Mouse (Mus musculus) intestine, embryonic 15.5 days (tissue): ENCODE measurements around the gene Ampd3. TPM values are rescaled to one million over a fixed set of nuclear protein-coding genes. Genes with fewer than 3 reads are reported as not detected.

Source experiments
- ATAC-seq: fragments of 200-750 bp; cut with Nextera tagmentation; 2 replicates; pipeline ENCODE4 v1.8.0; 2017; ENCODE audit warnings: moderate TSS enrichment, moderate library complexity
- H3K27ac ChIP-seq: fragments of 300-500 bp; sonication (generic); 2 replicates; pipeline ENCODE4 v1.5.1; 2015; ENCODE audit warnings: mild to moderate bottlenecking, inconsistent platforms
- H3K27me3 ChIP-seq: fragments of 300-500 bp; sonication (generic); replicated peaks from 2 replicates; pipeline ENCODE4 v1.6.1; 2015; ENCODE audit warnings: inconsistent platforms
- H3K36me3 ChIP-seq: fragments of 300-500 bp; sonication (generic); 2 replicates; pipeline ENCODE4 v1.6.1; 2015; ENCODE audit warnings: inconsistent platforms
- H3K4me1 ChIP-seq: fragments of 300-500 bp; sonication (generic); replicated peaks from 2 replicates; pipeline ENCODE4 v1.6.1; 2015; ENCODE audit warnings: inconsistent platforms
- H3K4me2 ChIP-seq: fragments of 300-500 bp; sonication (generic); replicated peaks from 2 replicates; pipeline ENCODE4 v1.6.1; 2015; ENCODE audit warnings: mild to moderate bottlenecking, inconsistent platforms
- H3K4me3 ChIP-seq: fragments of 300-500 bp; sonication (generic); replicated peaks from 2 replicates; pipeline ENCODE4 v1.5.1; 2015; ENCODE audit warnings: inconsistent platforms
- H3K9ac ChIP-seq: fragments of 300-500 bp; sonication (generic); 2 replicates; pipeline ENCODE4 v1.6.1; 2015; ENCODE audit warnings: inconsistent platforms
- H3K9me3 ChIP-seq: fragments of 300-500 bp; sonication (generic); 2 replicates; pipeline ENCODE4 v1.6.1; 2016; ENCODE audit warnings: inconsistent platforms
- WGBS: fragments of 180-500 bp; shearing (Covaris S2); methylation state at CpG from one replicate; pipeline ENCODE4 v1.1.7; 2015; 5-methylcytosine and 5-hydroxymethylcytosine counted together
- polyA plus RNA-seq: library from polyadenylated mRNA; unstranded; fragments of >200 nt; fragmentation: Nextera tagmentation; extraction: Ambion mirVana; gene quantifications from 2 replicates; pipeline ENCODE4 v1.2.1, GENCODE M21; 2015

Gene Ampd3
- polyA plus RNA-seq, 1 experiment from 2014 or later, result 4.1 TPM

GRCm38 (mm10) chr7:110807460-110808030 lies 39.5 kb downstream of the Ampd3 start:
- ATAC-seq, result no peak
- no peak overlapping the region for H3K27ac ChIP-seq
- no peak overlapping the region for H3K9ac ChIP-seq
- no peak overlapping the region for H3K4me2 ChIP-seq
- H3K4me1 ChIP-seq, result 0 out of 2 replicates have a peak, but pooled peaks cover 2% of the 10 kb centered on the region
- no peak overlapping the region for H3K4me3 ChIP-seq
- no peaks in the 10 kb centered on the region for H3K36me3 ChIP-seq
- WGBS, result 90% methylated on average over 13 of the region's 13 CpGs
- no peaks in the 10 kb centered on the region for H3K27me3 ChIP-seq
- no peaks in the 10 kb centered on the region for H3K9me3 ChIP-seq

DNA sequence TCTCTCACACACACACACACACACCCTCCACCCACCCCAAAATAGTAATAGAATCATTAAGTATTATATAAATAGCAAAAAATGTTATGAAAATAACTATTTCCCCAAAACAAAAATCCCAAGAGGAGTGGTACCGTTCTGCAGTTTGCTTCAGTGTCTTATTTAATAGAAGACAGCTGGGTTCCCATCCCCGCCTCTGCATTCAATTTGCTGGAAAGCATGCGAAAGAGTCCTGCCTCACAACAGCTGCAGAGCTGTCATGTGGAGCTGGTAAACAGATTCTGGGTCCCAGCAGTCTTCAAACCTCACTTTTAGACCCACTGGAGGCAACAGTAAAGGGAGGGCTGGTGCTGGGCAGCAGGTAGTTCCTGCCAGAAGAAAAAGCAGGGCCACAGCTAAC lies 41.0 kb downstream of the Ampd3 start:
- Histone ChIP-seq H3K27ac (no peak overlapping the region), H3K4me3 (no peak overlapping the region), H3K36me3 (peaks cover 7% of the 10 kb centered on the region), H3K4me1 (0 out of 2 replicates have a peak, but pooled peaks cover 2% of the 10 kb centered on the region), H3K9me3 (no peaks in the 10 kb centered on the region), H3K9ac (no peak overlapping the region), H3K4me2 (no peak overlapping the region), H3K27me3 (no peaks in the 10 kb centered on the region)
- WGBS, result 55% methylated on average over 3 of the region's 3 CpGs
- ATAC-seq, result no peak

DNA sequence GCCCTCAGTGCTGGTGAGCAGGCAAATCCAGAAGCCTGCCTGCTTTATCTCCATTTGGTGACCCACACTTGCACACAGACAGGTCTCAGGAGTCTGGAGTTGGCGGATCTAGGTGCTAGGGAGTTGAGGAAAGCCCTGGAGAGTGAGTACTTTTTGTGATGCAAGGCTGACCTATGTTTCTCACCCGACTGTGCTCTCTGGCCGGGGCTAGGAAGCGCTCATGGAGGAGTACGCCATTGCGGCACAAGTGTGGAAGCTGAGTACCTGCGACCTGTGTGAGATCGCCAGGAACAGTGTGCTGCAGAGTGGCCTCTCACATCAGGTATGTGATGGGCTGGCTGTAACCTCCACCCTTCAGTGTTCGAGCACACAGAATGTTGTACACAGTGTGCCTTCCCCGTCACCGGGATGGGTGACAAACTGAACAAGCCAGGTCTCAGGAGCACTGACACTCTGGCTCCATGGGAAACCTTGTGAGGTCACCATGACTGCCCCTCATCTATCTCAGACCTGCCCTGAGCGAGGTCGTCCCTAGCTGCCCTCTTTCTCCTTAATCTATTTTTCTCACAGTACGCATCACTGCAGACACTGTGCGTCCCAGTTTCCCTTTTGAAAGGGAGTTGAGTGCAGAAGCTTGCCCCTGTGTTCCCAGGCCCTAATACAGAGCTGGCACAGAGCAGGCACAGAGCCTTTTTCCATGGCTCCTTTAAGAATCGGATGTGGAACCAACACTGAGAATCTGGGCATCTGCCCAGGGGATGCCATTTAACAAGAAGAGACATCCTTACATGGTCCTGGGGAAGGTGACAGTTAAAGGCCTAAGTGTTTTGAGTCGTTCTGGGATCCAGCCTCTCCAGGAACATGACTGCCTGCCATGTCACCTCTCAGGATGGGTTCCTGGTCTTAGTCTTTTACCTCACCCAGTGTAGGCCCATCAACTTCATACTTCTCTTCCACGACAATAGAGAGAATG lies 41.9 kb downstream of the Ampd3 start:
- Histone ChIP-seq H3K4me2 (no peak overlapping the region), H3K9me3 (no peaks in the 10 kb centered on the region), H3K9ac (no peak overlapping the region), H3K36me3 (peaks cover 10% of the 10 kb centered on the region), H3K4me3 (no peak overlapping the region), H3K4me1 (0 out of 2 replicates have a peak, but pooled peaks cover 2% of the 10 kb centered on the region), H3K27me3 (no peaks in the 10 kb centered on the region), H3K27ac (0 out of 2 replicates have a peak overlapping the region, but pooled peaks have one; percentile 20)
- 84% methylated on average over 18 of the region's 18 CpGs for WGBS
- ATAC-seq, result no peak

- no peaks in the 10 kb centered on the region for H3K9me3 ChIP-seq
- H3K4me1 ChIP-seq, result 0 out of 2 replicates have a peak, but pooled peaks cover under 1% of the 10 kb centered on the region
- H3K27ac ChIP-seq, result no peak overlapping the region
- peaks cover 10% of the 10 kb centered on the region for H3K36me3 ChIP-seq
- no peak for ATAC-seq
- H3K9ac ChIP-seq, result no peak overlapping the region
- no peaks in the 10 kb centered on the region for H3K27me3 ChIP-seq
- H3K4me2 ChIP-seq, result no peak overlapping the region
- H3K4me3 ChIP-seq, result no peak overlapping the region
- WGBS, result 91% methylated on average over 8 of the region's 8 CpGs
Measured at GRCm38 (mm10) chr7:110810995-110811394, 43.0 kb downstream of the Ampd3 start.

DNA sequence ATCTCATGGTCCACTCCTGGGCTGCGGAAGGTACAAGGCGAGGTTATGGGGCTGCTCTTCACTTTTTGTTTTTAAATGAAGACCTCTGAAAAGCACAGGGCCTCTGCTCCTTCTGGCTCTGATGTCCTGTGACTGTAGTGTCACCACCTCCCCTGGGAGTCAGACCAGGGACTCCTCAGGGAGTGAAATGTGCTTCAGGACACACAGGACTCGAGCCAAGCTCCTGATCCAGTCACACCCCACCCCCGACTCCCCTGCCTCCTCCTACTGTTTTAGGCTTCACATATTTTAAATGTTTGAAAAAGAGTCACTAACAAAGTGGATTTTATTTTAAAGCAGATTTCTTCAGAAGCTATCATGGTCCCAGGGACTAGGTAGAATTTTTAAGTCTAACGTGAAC lies 43.5 kb downstream of the Ampd3 start:
- H3K4me2 ChIP-seq, result no peak overlapping the region
- H3K9ac ChIP-seq, result no peak overlapping the region
- no peaks in the 10 kb centered on the region for H3K27me3 ChIP-seq
- H3K36me3 ChIP-seq, result peaks cover 10% of the 10 kb centered on the region
- no peak for ATAC-seq
- H3K4me3 ChIP-seq, result no peak overlapping the region
- H3K27ac ChIP-seq, result no peak overlapping the region
- no peaks in the 10 kb centered on the region for H3K4me1 ChIP-seq
- 84% methylated on average over 5 of the region's 5 CpGs for WGBS
- no peaks in the 10 kb centered on the region for H3K9me3 ChIP-seq

- WGBS, result 77% methylated on average over 1 of the region's 1 CpGs
- Histone ChIP-seq H3K27me3 (no peaks in the 10 kb centered on the region), H3K4me2 (no peak overlapping the region), H3K9me3 (no peaks in the 10 kb centered on the region), H3K9ac (no peak overlapping the region), H3K4me1 (no peaks in the 10 kb centered on the region), H3K36me3 (peaks cover 10% of the 10 kb centered on the region), H3K4me3 (no peak overlapping the region), H3K27ac (no peak overlapping the region)
- no peak for ATAC-seq
Measured at GRCm38 (mm10) chr7:110813983-110814382, 46.0 kb downstream of the Ampd3 start.

DNA sequence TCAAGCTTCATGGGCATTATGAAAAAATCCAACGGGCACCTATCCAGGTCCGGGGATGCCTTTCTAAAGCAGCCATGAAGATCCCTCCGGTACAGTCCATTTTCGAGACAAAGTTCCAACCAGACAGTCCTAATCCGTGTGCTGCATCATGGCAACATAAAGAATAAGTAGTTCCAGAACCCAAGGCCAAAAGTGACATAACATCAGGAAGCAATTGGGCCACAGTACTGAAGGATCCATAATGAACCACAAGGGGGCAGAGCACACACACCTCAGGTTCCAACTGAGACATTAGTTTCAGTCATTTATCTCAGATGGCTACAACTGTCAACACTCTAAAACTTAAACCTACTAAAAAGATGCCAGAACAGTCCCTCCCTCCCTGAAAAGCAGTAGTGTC lies 48.0 kb downstream of the Ampd3 start:
- no peak overlapping the region for H3K4me2 ChIP-seq
- no peaks in the 10 kb centered on the region for H3K9me3 ChIP-seq
- no peaks in the 10 kb centered on the region for H3K4me1 ChIP-seq
- H3K9ac ChIP-seq, result no peak overlapping the region
- peaks cover 10% of the 10 kb centered on the region for H3K36me3 ChIP-seq
- no peaks in the 10 kb centered on the region for H3K27me3 ChIP-seq
- whole genome bisulfite sequencing, result 68% methylated on average over 5 of the region's 5 CpGs
- ATAC-seq, result peak; percentile 41; the same call in 1 of the 2 replicates
- no peak overlapping the region for H3K4me3 ChIP-seq
- H3K27ac ChIP-seq, result no peak overlapping the region

- no peaks in the 10 kb centered on the region for H3K9me3 ChIP-seq
- no peak for ATAC-seq
- H3K27me3 ChIP-seq, result no peaks in the 10 kb centered on the region
- 0 out of 2 replicates have a peak, but pooled peaks cover 2% of the 10 kb centered on the region for H3K4me1 ChIP-seq
- no peak overlapping the region for H3K4me3 ChIP-seq
- WGBS, result 72% methylated on average over 6 of the region's 6 CpGs
- H3K36me3 ChIP-seq, result peaks cover 7% of the 10 kb centered on the region
- H3K4me2 ChIP-seq, result no peak overlapping the region
- no peak overlapping the region for H3K27ac ChIP-seq
- no peak overlapping the region for H3K9ac ChIP-seq
Measured at GRCm38 (mm10) chr7:110818206-110818605, 50.2 kb downstream of the Ampd3 start.

GRCm38 (mm10) chr7:110818787-110819350 lies 50.9 kb downstream of the Ampd3 start:
- H3K4me2 ChIP-seq, result no peak overlapping the region
- H3K27me3 ChIP-seq, result no peaks in the 10 kb centered on the region
- 0 out of 2 replicates have a peak, but pooled peaks cover 2% of the 10 kb centered on the region for H3K4me1 ChIP-seq
- 71% methylated on average over 11 of the region's 11 CpGs for WGBS
- H3K9ac ChIP-seq, result no peak overlapping the region
- no peak for ATAC-seq
- H3K27ac ChIP-seq, result no peak overlapping the region
- H3K36me3 ChIP-seq, result peaks cover 11% of the 10 kb centered on the region; the same call in 1 of the 2 replicates
- H3K9me3 ChIP-seq, result no peaks in the 10 kb centered on the region
- no peak overlapping the region for H3K4me3 ChIP-seq

- Histone ChIP-seq H3K4me3 (no peak overlapping the region), H3K9me3 (no peaks in the 10 kb centered on the region), H3K27ac (no peak overlapping the region), H3K9ac (no peak overlapping the region), H3K4me2 (no peak overlapping the region), H3K36me3 (peaks cover 12% of the 10 kb centered on the region; the same call in 1 of the 2 replicates), H3K27me3 (no peaks in the 10 kb centered on the region), H3K4me1 (0 out of 2 replicates have a peak, but pooled peaks cover 2% of the 10 kb centered on the region)
- ATAC-seq, result peak; percentile 23; the same call in 1 of the 2 replicates
- WGBS, result 48% methylated on average over 5 of the region's 5 CpGs
Measured at GRCm38 (mm10) chr7:110821068-110821467, 53.1 kb downstream of the Ampd3 start.

- no peak overlapping the region for H3K9ac ChIP-seq
- ATAC-seq, result peak; percentile 56; the same call in 1 of the 2 replicates
- H3K27me3 ChIP-seq, result no peaks in the 10 kb centered on the region
- 0 out of 2 replicates have a peak, but pooled peaks cover 2% of the 10 kb centered on the region for H3K4me1 ChIP-seq
- 36% methylated on average over 3 of the region's 3 CpGs for WGBS
- peaks cover 12% of the 10 kb centered on the region; the same call in 1 of the 2 replicates for H3K36me3 ChIP-seq
- no peaks in the 10 kb centered on the region for H3K9me3 ChIP-seq
- H3K4me3 ChIP-seq, result no peak overlapping the region
- no peak overlapping the region for H3K27ac ChIP-seq
- no peak overlapping the region for H3K4me2 ChIP-seq
Measured at GRCm38 (mm10) chr7:110821653-110822052, 53.6 kb downstream of the Ampd3 start.

DNA sequence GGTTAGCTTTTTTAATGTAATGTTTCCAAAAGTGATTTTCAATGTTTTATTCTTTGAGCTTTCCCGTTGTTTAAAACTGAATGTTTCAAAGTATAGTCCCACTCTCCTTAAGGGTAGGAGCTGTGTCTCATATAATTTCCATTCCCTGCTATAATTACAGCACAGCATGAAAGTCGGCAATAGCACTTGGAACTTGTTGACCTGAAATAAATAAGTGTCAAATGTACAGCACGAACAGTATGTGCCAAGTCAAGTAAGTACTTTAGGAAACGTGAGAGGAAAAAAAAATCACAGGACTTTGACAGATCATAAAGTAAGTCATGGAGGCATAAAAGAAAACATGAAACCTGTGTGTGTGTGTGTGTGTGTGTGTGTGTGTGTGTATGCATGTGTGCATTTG lies 54.0 kb downstream of the Ampd3 start:
- 47% methylated on average over 4 of the region's 4 CpGs for WGBS
- Histone ChIP-seq H3K27ac (no peak overlapping the region), H3K9ac (no peak overlapping the region), H3K4me3 (no peak overlapping the region), H3K4me1 (0 out of 2 replicates have a peak, but pooled peaks cover 2% of the 10 kb centered on the region), H3K4me2 (no peak overlapping the region), H3K9me3 (no peaks in the 10 kb centered on the region), H3K36me3 (peaks cover 12% of the 10 kb centered on the region; the same call in 1 of the 2 replicates), H3K27me3 (no peaks in the 10 kb centered on the region)
- ATAC-seq, result no peak
